Mouse (Mus musculus): ENCODE measurements around the gene Dennd1b. TPM values are rescaled to one million over a fixed set of nuclear protein-coding genes. Genes with fewer than 3 reads are reported as not detected.

The Dennd1b gene
- polyA plus RNA-seq, 1 experiment from 2014 or later, result 6.1 TPM

- H3K27me3 ChIP-seq (replicated peaks; ENCODE audit: control insufficient read depth, insufficient read depth, low read length), result no peaks in the 10 kb centered on the region
- 45% methylated on average over 2 of the region's 2 CpGs for WGBS
- no peak for DNase-seq (ENCODE audit: low spot score)
- no peaks in the 10 kb centered on the region for H3K36me3 ChIP-seq (ENCODE audit: control insufficient read depth, insufficient read depth, low read length)
- H3K9ac ChIP-seq (ENCODE audit: low read length), result no peak overlapping the region
- ATAC-seq, result no peak
- no peak overlapping the region for H3K4me2 ChIP-seq (ENCODE audit: low read length)
- no peaks in the 10 kb centered on the region for H3K9me3 ChIP-seq (replicated peaks; ENCODE audit: control insufficient read depth, low read length)
- no peak overlapping the region for H3K27ac ChIP-seq (ENCODE audit: low read depth, low read length)
- peaks cover 8% of the 10 kb centered on the region for H3K4me1 ChIP-seq (ENCODE audit: control insufficient read depth, insufficient read depth, low read length)
- H3K4me3 ChIP-seq (ENCODE audit: low read depth, low read length), result no peak overlapping the region
These were observed 230.8 kb downstream of the Dennd1b start for GRCm38 (mm10) chr1:139194011-139194410.

GRCm38 (mm10) chr1:139194428-139195028 is 231.3 kb downstream of the Dennd1b start:
- peaks cover 8% of the 10 kb centered on the region for H3K4me1 ChIP-seq (ENCODE audit: control insufficient read depth, insufficient read depth, low read length)
- H3K9ac ChIP-seq (ENCODE audit: low read length), result no peak overlapping the region
- H3K27ac ChIP-seq (ENCODE audit: low read depth, low read length), result no peak overlapping the region
- ATAC-seq, result peak; percentile 48; the same call in 1 of the 2 replicates
- no peaks in the 10 kb centered on the region for H3K36me3 ChIP-seq (ENCODE audit: control insufficient read depth, insufficient read depth, low read length)
- H3K4me2 ChIP-seq (ENCODE audit: low read length), result no peak overlapping the region
- no peaks in the 10 kb centered on the region for H3K27me3 ChIP-seq (replicated peaks; ENCODE audit: control insufficient read depth, insufficient read depth, low read length)
- H3K4me3 ChIP-seq (ENCODE audit: low read depth, low read length), result no peak overlapping the region
- no peaks in the 10 kb centered on the region for H3K9me3 ChIP-seq (replicated peaks; ENCODE audit: control insufficient read depth, low read length)
- DNase-seq (ENCODE audit: low spot score), result no peak
- WGBS, result 6% methylated on average over 5 of the region's 5 CpGs

GRCm38 (mm10) chr1:139203026-139203425 is 239.8 kb downstream of the Dennd1b start:
- H3K4me1 ChIP-seq (ENCODE audit: control insufficient read depth, insufficient read depth, low read length), result no peaks in the 10 kb centered on the region; the same call in 1 of the 2 replicates
- no peaks in the 10 kb centered on the region for H3K36me3 ChIP-seq (ENCODE audit: control insufficient read depth, insufficient read depth, low read length)
- WGBS, result 51% methylated on average over 5 of the region's 5 CpGs
- no peaks in the 10 kb centered on the region for H3K27me3 ChIP-seq (replicated peaks; ENCODE audit: control insufficient read depth, insufficient read depth, low read length)
- peak; percentile 56 for DNase-seq (ENCODE audit: low spot score)
- ATAC-seq, result peak; percentile 37; the same call in 1 of the 2 replicates
- H3K4me3 ChIP-seq (ENCODE audit: low read depth, low read length), result no peak overlapping the region
- H3K4me2 ChIP-seq (ENCODE audit: low read length), result no peak overlapping the region
- H3K9me3 ChIP-seq (replicated peaks; ENCODE audit: control insufficient read depth, low read length), result no peaks in the 10 kb centered on the region
- H3K9ac ChIP-seq (ENCODE audit: low read length), result no peak overlapping the region
- no peak overlapping the region for H3K27ac ChIP-seq (ENCODE audit: low read depth, low read length)

- ATAC-seq, result no peak
- no peak overlapping the region for H3K9ac ChIP-seq (ENCODE audit: low read length)
These were observed 243.0 kb downstream of the Dennd1b start for GRCm38 (mm10) chr1:139206259-139206658.

GRCm38 (mm10) chr1:139209796-139210195 is 246.6 kb downstream of the Dennd1b start:
- Histone ChIP-seq H3K4me3 (ENCODE audit: low read depth, low read length) (no peak overlapping the region), H3K4me1 (ENCODE audit: control insufficient read depth, insufficient read depth, low read length) (peaks cover 11% of the 10 kb centered on the region), H3K27ac (ENCODE audit: low read depth, low read length) (no peak overlapping the region), H3K36me3 (ENCODE audit: control insufficient read depth, insufficient read depth, low read length) (no peaks in the 10 kb centered on the region), H3K4me2 (ENCODE audit: low read length) (0 out of 2 replicates have a peak overlapping the region, but pooled peaks have one; percentile 4), H3K9me3 (replicated peaks; ENCODE audit: control insufficient read depth, low read length) (no peaks in the 10 kb centered on the region), H3K9ac (ENCODE audit: low read length) (no peak overlapping the region), H3K27me3 (replicated peaks; ENCODE audit: control insufficient read depth, insufficient read depth, low read length) (no peaks in the 10 kb centered on the region)
- DNase-seq (ENCODE audit: low spot score) (peak; percentile 79), ATAC-seq (peak; percentile 91)
- WGBS, result 3% methylated on average over 7 of the region's 7 CpGs

More at GRCm38 (mm10) chr1:139206259-139206658, 243.0 kb downstream of the Dennd1b start:
- WGBS, result 75% methylated on average over 4 of the region's 4 CpGs
- Histone ChIP-seq H3K4me1 (ENCODE audit: control insufficient read depth, insufficient read depth, low read length) (peaks cover 10% of the 10 kb centered on the region), H3K27ac (ENCODE audit: low read depth, low read length) (no peak overlapping the region), H3K27me3 (replicated peaks; ENCODE audit: control insufficient read depth, insufficient read depth, low read length) (no peaks in the 10 kb centered on the region), H3K9me3 (replicated peaks; ENCODE audit: control insufficient read depth, low read length) (no peaks in the 10 kb centered on the region), H3K4me2 (ENCODE audit: low read length) (no peak overlapping the region), H3K4me3 (ENCODE audit: low read depth, low read length) (no peak overlapping the region), H3K36me3 (ENCODE audit: control insufficient read depth, insufficient read depth, low read length) (no peaks in the 10 kb centered on the region)
- DNase-seq (ENCODE audit: low spot score), result no peak

- Histone ChIP-seq H3K4me1 (ENCODE audit: control insufficient read depth, insufficient read depth, low read length) (peaks cover 11% of the 10 kb centered on the region), H3K27me3 (replicated peaks; ENCODE audit: control insufficient read depth, insufficient read depth, low read length) (no peaks in the 10 kb centered on the region), H3K36me3 (ENCODE audit: control insufficient read depth, insufficient read depth, low read length) (no peaks in the 10 kb centered on the region), H3K9me3 (replicated peaks; ENCODE audit: control insufficient read depth, low read length) (no peaks in the 10 kb centered on the region), H3K4me3 (ENCODE audit: low read depth, low read length) (no peak overlapping the region), H3K9ac (ENCODE audit: low read length) (no peak overlapping the region), H3K27ac (ENCODE audit: low read depth, low read length) (no peak overlapping the region), H3K4me2 (ENCODE audit: low read length) (no peak overlapping the region)
- WGBS, result 60% methylated on average over 4 of the region's 4 CpGs
- ATAC-seq, result no peak
- DNase-seq (ENCODE audit: low spot score), result no peak
These were observed 247.3 kb downstream of the Dennd1b start for GRCm38 (mm10) chr1:139210505-139210904.

GRCm38 (mm10) chr1:139215311-139215710 is 252.1 kb downstream of the Dennd1b start:
- Histone ChIP-seq H3K27me3 (replicated peaks; ENCODE audit: control insufficient read depth, insufficient read depth, low read length) (no peaks in the 10 kb centered on the region), H3K4me2 (ENCODE audit: low read length) (no peak overlapping the region), H3K9ac (ENCODE audit: low read length) (no peak overlapping the region), H3K4me1 (ENCODE audit: control insufficient read depth, insufficient read depth, low read length) (peaks cover 4% of the 10 kb centered on the region; the same call in 1 of the 2 replicates), H3K36me3 (ENCODE audit: control insufficient read depth, insufficient read depth, low read length) (no peaks in the 10 kb centered on the region), H3K4me3 (ENCODE audit: low read depth, low read length) (no peak overlapping the region), H3K9me3 (replicated peaks; ENCODE audit: control insufficient read depth, low read length) (no peaks in the 10 kb centered on the region), H3K27ac (ENCODE audit: low read depth, low read length) (no peak overlapping the region)
- no peak for DNase-seq (ENCODE audit: low spot score)
- 68% methylated on average over 8 of the region's 8 CpGs for WGBS
- no peak for ATAC-seq

- DNase-seq (ENCODE audit: low spot score) (no peak), ATAC-seq (no peak)
- WGBS, result 75% methylated on average over 4 of the region's 4 CpGs
- Histone ChIP-seq H3K4me2 (ENCODE audit: low read length) (no peak overlapping the region), H3K9ac (ENCODE audit: low read length) (no peak overlapping the region), H3K4me1 (ENCODE audit: control insufficient read depth, insufficient read depth, low read length) (no peaks in the 10 kb centered on the region), H3K27me3 (replicated peaks; ENCODE audit: control insufficient read depth, insufficient read depth, low read length) (no peaks in the 10 kb centered on the region), H3K36me3 (ENCODE audit: control insufficient read depth, insufficient read depth, low read length) (no peaks in the 10 kb centered on the region), H3K9me3 (replicated peaks; ENCODE audit: control insufficient read depth, low read length) (no peaks in the 10 kb centered on the region), H3K4me3 (ENCODE audit: low read depth, low read length) (no peak overlapping the region), H3K27ac (ENCODE audit: low read depth, low read length) (no peak overlapping the region)
These were observed 260.6 kb downstream of the Dennd1b start for GRCm38 (mm10) chr1:139223804-139224203.

GRCm38 (mm10) chr1:139224309-139224949 is 261.2 kb downstream of the Dennd1b start:
- no peak overlapping the region for H3K4me3 ChIP-seq (ENCODE audit: low read depth, low read length)

More at GRCm38 (mm10) chr1:139224309-139224949, 261.2 kb downstream of the Dennd1b start:
- Histone ChIP-seq H3K27ac (ENCODE audit: low read depth, low read length) (no peak overlapping the region), H3K4me1 (ENCODE audit: control insufficient read depth, insufficient read depth, low read length) (no peaks in the 10 kb centered on the region), H3K9ac (ENCODE audit: low read length) (no peak overlapping the region), H3K4me2 (ENCODE audit: low read length) (no peak overlapping the region), H3K9me3 (replicated peaks; ENCODE audit: control insufficient read depth, low read length) (no peaks in the 10 kb centered on the region), H3K36me3 (ENCODE audit: control insufficient read depth, insufficient read depth, low read length) (no peaks in the 10 kb centered on the region), H3K27me3 (replicated peaks; ENCODE audit: control insufficient read depth, insufficient read depth, low read length) (no peaks in the 10 kb centered on the region)
- DNase-seq (ENCODE audit: low spot score) (no peak), ATAC-seq (no peak)
- WGBS, result 88% methylated on average over 6 of the region's 6 CpGs
